Mouse (Mus musculus): ENCODE measurements around the gene Plekhb1. TPM values are rescaled to one million over a fixed set of nuclear protein-coding genes. Genes with fewer than 3 reads are reported as not detected.

Plekhb1 gene
- polyA plus RNA-seq, 1 experiment from 2014 or later = 4.3 TPM

Other genes starting within 250 kb of the Plekhb1 start
- gene Ucp3, start 189.4 kb downstream of the Plekhb1 start, polyA plus RNA-seq (2015; fragmentation: Nextera tagmentation; extraction: Ambion mirVana) = 0.09 and 0.14 TPM in 2 replicates
- gene Ucp2, start 169.1 kb downstream of the Plekhb1 start, polyA plus RNA-seq (2015; fragmentation: Nextera tagmentation; extraction: Ambion mirVana) = 221 and 250 TPM in 2 replicates
- gene Dnajb13, start 147.5 kb downstream of the Plekhb1 start, polyA plus RNA-seq (2015; fragmentation: Nextera tagmentation; extraction: Ambion mirVana) = 0.50 and 0.60 TPM in 2 replicates
- gene Coa4, start 125.3 kb downstream of the Plekhb1 start, polyA plus RNA-seq (2015; fragmentation: Nextera tagmentation; extraction: Ambion mirVana) = 23.4 and 26.3 TPM in 2 replicates
- gene Rab6a, start 55.0 kb downstream of the Plekhb1 start, polyA plus RNA-seq (2015; fragmentation: Nextera tagmentation; extraction: Ambion mirVana) = 88.3 and 91.1 TPM in 2 replicates
- 81.5 and 82.3 TPM in 2 replicates for gene Mrpl48, start 54.1 kb downstream of the Plekhb1 start, polyA plus RNA-seq (2015; fragmentation: Nextera tagmentation; extraction: Ambion mirVana)
- 35.2 and 41.0 TPM in 2 replicates for gene Fam168a, start 44.2 kb upstream of the Plekhb1 start, polyA plus RNA-seq (2015; fragmentation: Nextera tagmentation; extraction: Ambion mirVana)
- 3.8 and 4.8 TPM in 2 replicates for gene Relt, start 201.0 kb upstream of the Plekhb1 start, polyA plus RNA-seq (2015; fragmentation: Nextera tagmentation; extraction: Ambion mirVana)

All from kidney, embryonic 16.5 days (tissue).